Mouse (Mus musculus): ENCODE results near the gene Ykt6.

Gene Ykt6

DNA sequence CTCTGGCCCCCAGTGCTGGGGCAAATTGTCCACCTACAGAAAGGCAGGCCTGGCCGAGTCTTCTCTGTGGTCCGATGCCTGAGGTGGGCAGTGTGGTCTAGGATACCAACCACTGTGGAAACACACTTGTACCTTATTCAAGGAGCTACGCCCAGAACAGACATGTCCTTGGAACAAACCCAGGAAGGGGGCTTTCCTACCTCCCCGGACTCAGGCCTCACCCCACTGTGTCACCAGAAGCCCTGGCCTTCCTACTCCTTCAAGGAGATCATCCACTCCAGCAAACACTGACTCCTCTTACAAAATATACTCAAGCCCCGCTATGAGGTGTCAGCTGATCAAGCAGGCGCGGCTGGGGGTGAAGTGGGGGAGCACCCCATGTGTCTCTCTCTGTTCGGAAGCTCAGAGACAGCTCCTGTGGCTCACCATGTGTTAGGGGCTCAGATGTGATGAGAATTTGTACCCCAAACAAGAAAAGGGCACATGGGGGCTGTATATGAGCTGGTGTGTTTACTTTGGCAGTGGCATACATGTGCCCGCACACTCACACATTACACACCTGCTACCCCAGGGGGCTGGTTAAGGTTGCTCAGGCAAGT, 61.4 kb downstream of the Ykt6 start:
- in situ Hi-C loops (cut with MboI, MseI) = no loop called here
